Mouse (Mus musculus): ENCODE results near the gene Sh3pxd2a.

DNA sequence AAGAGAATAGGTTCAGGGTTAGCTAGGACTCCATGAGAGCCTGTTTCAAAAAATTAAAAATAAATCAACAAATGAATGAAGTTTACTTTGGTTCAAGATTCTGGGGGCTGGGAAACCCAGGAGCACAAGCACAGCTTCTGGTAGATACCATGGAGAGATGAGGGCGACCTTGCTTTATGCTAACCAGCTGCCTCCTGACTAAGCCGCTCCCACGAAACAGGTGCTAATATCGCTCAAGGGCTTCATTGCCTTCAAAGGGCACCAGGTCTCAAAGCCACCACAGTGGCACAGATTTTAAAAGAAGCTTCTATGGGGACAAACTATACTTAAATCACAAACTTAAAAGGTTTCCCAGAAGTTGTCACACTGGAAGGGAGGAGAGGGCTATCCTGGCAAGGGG, 27.2 kb downstream of the Sh3pxd2a start:
- no peak for TF ChIP-seq POLR2A (IDR thresholded peaks at IDR 0.05; ENCODE audit: low read depth, low read length)
- no peak for TF ChIP-seq CTCF (IDR thresholded peaks at IDR 0.05; ENCODE audit: borderline replicate concordance, insufficient read depth, low read length)
